Mouse (Mus musculus): ENCODE measurements at regions not wholly inside any gene's neighbourhood (a gene's known extent, or its start where the extent isn't known, plus 50 kb on each side); places are given as distances from the start of the nearest gene placed in this dataset.
A peak's percentile ranks its signal among the peaks of the same experiment; 100 is the strongest.

DNA sequence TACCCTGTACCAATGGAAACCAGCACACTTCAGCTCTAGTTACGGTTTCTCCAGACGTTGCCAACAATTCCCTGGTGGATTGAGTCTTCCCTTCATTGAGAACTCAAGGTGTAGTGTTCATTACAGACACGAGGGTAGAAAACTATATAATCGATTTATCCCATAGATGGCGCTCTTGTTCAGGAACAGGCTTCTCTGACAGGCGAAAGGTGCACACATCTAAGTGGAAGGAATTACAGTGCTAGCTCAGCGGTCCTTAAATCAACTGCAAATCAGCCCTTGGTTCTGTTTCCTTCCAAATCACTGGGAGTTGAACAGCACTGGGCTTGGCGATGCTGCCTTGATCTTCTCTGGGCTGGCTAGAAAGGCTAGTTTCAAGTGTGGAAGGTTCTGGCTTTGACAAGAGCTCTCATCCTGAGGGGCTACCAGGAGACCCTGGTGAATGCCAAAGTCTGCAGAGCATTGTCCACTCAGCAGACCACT lies 161.1 kb downstream of the March11 start:
- peak; percentile 5 for DNase-seq

- DNase-seq: no peak
These were observed 178.5 kb downstream of the March11 start for GRCm38 (mm10) chr15:26487378-26487777.
